Mouse (Mus musculus) embryonic fibroblast, embryonic 13.5 days (primary cell): ENCODE measurements around the gene Slc11a2. TPM values are rescaled to one million over a fixed set of nuclear protein-coding genes. Genes with fewer than 3 reads are reported as not detected.
A peak's percentile ranks its signal among the peaks of the same experiment; 100 is the strongest.

Experiments
- H3K27ac ChIP-seq: 2 replicates; pipeline ENCODE4 v1.5.1; 2012; ENCODE audit warnings: low read length, control low read depth, inconsistent platforms; ENCODE audit not compliant: insufficient read depth
- H3K4me1 ChIP-seq: 2 replicates; pipeline ENCODE4 v1.6.1; 2011; ENCODE audit warnings: low read length; ENCODE audit not compliant: control insufficient read depth, insufficient read depth
- H3K4me3 ChIP-seq: 2 replicates; pipeline ENCODE4 v1.5.1; 2011; ENCODE audit warnings: mild to moderate bottlenecking, control low read depth, low read length; ENCODE audit not compliant: insufficient read depth
- CTCF ChIP-seq: IDR thresholded peaks from 2 replicates; pipeline ENCODE4 v1.5.1; 2011; ENCODE audit warnings: mild to moderate bottlenecking, control low read depth, low read length, moderate library complexity, borderline replicate concordance; ENCODE audit not compliant: insufficient read depth
- POLR2A ChIP-seq: IDR thresholded peaks from 2 replicates; pipeline ENCODE4 v1.6.1; 2011; ENCODE audit warnings: low read depth, mild to moderate bottlenecking, control low read depth, low read length, moderate library complexity
- polyA plus RNA-seq: library from polyadenylated mRNA; stranded (reverse); fragments of >200 nt; gene quantifications from 2 replicates; pipeline ENCODE4 v1.2.4, GENCODE M21; 2011; ENCODE audit warnings: low read depth; ENCODE audit not compliant: missing spikeins, insufficient read length

Slc11a2 gene
- 40.3 and 48.5 TPM in 2 replicates for polyA plus RNA-seq

- TF ChIP-seq POLR2A = no peak
- TF ChIP-seq CTCF = no peak
- H3K27ac ChIP-seq = no peak within 1 kb of the TSS
- peak within 1 kb of the TSS; percentile 50 for H3K4me3 ChIP-seq
- peaks cover 12% of the 10 kb centered on the region for H3K4me1 ChIP-seq
These were observed at the start of gene Slc11a2 for GRCm38 (mm10) chr15:100424396-100425122. Gene Slc11a2 (minus strand): TSS chr15:100425072.

- Histone ChIP-seq H3K27ac (no peak overlapping the region), H3K4me3 (no peak overlapping the region), H3K4me1 (no peaks in the 10 kb centered on the region)
- TF ChIP-seq CTCF (no peak), POLR2A (no peak)
These were observed 49.1 kb upstream of the Slc11a2 start for GRCm38 (mm10) chr15:100473926-100474503.

- H3K4me1 ChIP-seq = no peaks in the 10 kb centered on the region
- peak overlapping the region; percentile 63; the same call in 1 of the 2 replicates for H3K4me3 ChIP-seq
- no peak overlapping the region for H3K27ac ChIP-seq
- TF ChIP-seq POLR2A = no peak
- no peak for TF ChIP-seq CTCF
These were observed 45.2 kb upstream of the Slc11a2 start for GRCm38 (mm10) chr15:100470037-100470436.

GRCm38 (mm10) chr15:100469189-100469545, 44.3 kb upstream of the Slc11a2 start:
- Histone ChIP-seq H3K4me3 (peak overlapping the region; percentile 63), H3K27ac (no peak overlapping the region), H3K4me1 (no peaks in the 10 kb centered on the region)
- TF ChIP-seq POLR2A = no peak
- TF ChIP-seq CTCF = no peak

GRCm38 (mm10) chr15:100468295-100469188, 43.7 kb upstream of the Slc11a2 start, which contains the start of gene Letmd1:
Gene Letmd1 (plus strand): TSS chr15:100469023.
- peak; percentile 38; the same call in 1 of the 2 replicates for TF ChIP-seq CTCF
- peak; percentile 74 for TF ChIP-seq POLR2A
- Histone ChIP-seq H3K27ac (no peak within 1 kb of the TSS), H3K4me3 (peak within 1 kb of the TSS; percentile 63), H3K4me1 (no peaks in the 10 kb centered on the region)

- Histone ChIP-seq H3K4me1 (no peaks in the 10 kb centered on the region), H3K4me3 (no peak overlapping the region), H3K27ac (no peak overlapping the region)
- TF ChIP-seq POLR2A (no peak), CTCF (no peak)
These were observed 42.9 kb upstream of the Slc11a2 start for GRCm38 (mm10) chr15:100467738-100468137.

- no peak overlapping the region for H3K27ac ChIP-seq
- no peaks in the 10 kb centered on the region for H3K4me1 ChIP-seq
- TF ChIP-seq POLR2A (no peak), CTCF (no peak)
- H3K4me3 ChIP-seq = no peak overlapping the region
These were observed 40.6 kb upstream of the Slc11a2 start for GRCm38 (mm10) chr15:100465432-100465831.

- Histone ChIP-seq H3K27ac (no peak overlapping the region), H3K4me3 (no peak overlapping the region), H3K4me1 (no peaks in the 10 kb centered on the region)
- TF ChIP-seq POLR2A (no peak), CTCF (peak; percentile 16; the same call in 1 of the 2 replicates)
These were observed 38.8 kb upstream of the Slc11a2 start for GRCm38 (mm10) chr15:100463712-100464111.

- TF ChIP-seq CTCF = no peak
- TF ChIP-seq POLR2A = no peak
- H3K4me3 ChIP-seq = no peak overlapping the region
- no peak overlapping the region for H3K27ac ChIP-seq
- H3K4me1 ChIP-seq = no peaks in the 10 kb centered on the region
These were observed 37.2 kb upstream of the Slc11a2 start for GRCm38 (mm10) chr15:100462086-100462485.
